Mouse (Mus musculus) erythroblast, embryonic 14.5 days (primary cell): ENCODE measurements around the gene Fgb.

Experiments
- GATA1 ChIP-seq: IDR thresholded peaks from 2 replicates; pipeline ENCODE4 v1.6.1; 2012; ENCODE audit warnings: low read length, inconsistent platforms, mixed read lengths
- TAL1 ChIP-seq: IDR thresholded peaks from 3 replicates; pipeline ENCODE4 v1.6.1; 2012; ENCODE audit warnings: low read length, inconsistent platforms, mixed read lengths

DNA sequence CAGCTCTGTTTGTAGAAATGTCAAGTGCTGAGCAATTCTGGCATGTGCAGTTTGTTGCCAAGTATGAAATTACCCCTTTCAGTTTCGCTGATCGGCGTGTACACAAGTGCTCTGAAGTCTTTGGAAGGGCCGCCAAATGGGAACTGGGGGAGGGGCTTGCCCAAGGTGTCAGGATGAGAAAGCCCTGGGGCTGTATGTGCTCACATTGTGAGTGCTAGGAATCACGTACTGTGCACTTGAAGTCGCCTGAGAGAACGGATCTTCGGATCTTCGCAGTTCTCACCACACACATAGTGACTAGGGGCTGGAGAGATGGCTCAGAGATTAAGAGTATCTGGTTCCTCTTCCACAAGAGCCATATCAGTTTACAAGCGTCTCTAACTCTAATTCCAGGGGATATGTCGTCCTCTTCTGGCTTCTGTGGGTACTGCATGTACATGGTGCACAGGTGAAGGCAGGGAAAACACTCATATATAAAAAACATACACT is 30.9 kb upstream of the Fgb start:
- TF ChIP-seq GATA1 (no peak), TAL1 (no peak)
